Mouse (Mus musculus) gastrocnemius, postnatal 36 days (tissue): ENCODE data around the gene Ccdc151. TPM values are rescaled to one million over a fixed set of nuclear protein-coding genes. Genes with fewer than 3 reads are reported as not detected.

Source experiments
- DNase-seq, 2 experiments: peaks; one replicate each; pipeline ENCODE4 v3.0.0; 2022
- intact Hi-C: fragments of 180-260 bp; cut with DNase I; formaldehyde crosslinking; loops from one replicate; pipeline ENCODE4 v1.15.1; 2025
- total RNA-seq, 2 experiments: library from RNA; stranded (reverse); gene quantifications; 2 replicates each; pipeline ENCODE4 v1.2.3; 2021

The Ccdc151 gene
- total RNA-seq, 2 experiments from 2014 or later, result 0.25 TPM; not detected in 1

GRCm38 (mm10) chr9:22000296-22000695, 2.1 kb downstream of the Ccdc151 start:
- intact Hi-C loops, result no loop called here
- no peak for DNase-seq

- intact Hi-C loops, result no loop called here
- no peak for DNase-seq
These were observed 6.1 kb downstream of the Ccdc151 start for GRCm38 (mm10) chr9:21996178-21996867.

GRCm38 (mm10) chr9:21992227-21992626, 10.2 kb downstream of the Ccdc151 start:
- intact Hi-C loops, result no loop called here
- DNase-seq, result no peak

- intact Hi-C loops, result no loop called here
- DNase-seq, result peak; percentile 31 to 37
These were observed 13.0 kb downstream of the Ccdc151 start, which contains the start of gene Rgl3 for GRCm38 (mm10) chr9:21989230-21990110. Gene Rgl3 (minus strand): TSS chr9:21989446.

- no peak for DNase-seq
- intact Hi-C loops, result no loop called here
These were observed 13.9 kb downstream of the Ccdc151 start for GRCm38 (mm10) chr9:21988421-21989101.

- no peak for DNase-seq
- intact Hi-C loops, result no loop called here
These were observed 14.7 kb downstream of the Ccdc151 start for GRCm38 (mm10) chr9:21987592-21988342.

GRCm38 (mm10) chr9:21983911-21984310, 18.5 kb downstream of the Ccdc151 start:
- no peak for DNase-seq
- intact Hi-C loops, result no loop called here

GRCm38 (mm10) chr9:21978398-21979128, 23.9 kb downstream of the Ccdc151 start:
- intact Hi-C loops, result loop anchor here (5.0 kb wide), 1 partner anchor 169 kb away; no protein-coding TSS in a partner anchor
- no peak for DNase-seq

GRCm38 (mm10) chr9:21977972-21978371, 24.5 kb downstream of the Ccdc151 start:
- intact Hi-C loops, result loop anchor here (5.0 kb wide), 1 partner anchor 169 kb away; no protein-coding TSS in a partner anchor
- no peak for DNase-seq

- intact Hi-C loops, result loop anchor here (5.0 kb wide), 1 partner anchor 170 kb away; no protein-coding TSS in a partner anchor
- no peak for DNase-seq
These were observed 25.1 kb downstream of the Ccdc151 start for GRCm38 (mm10) chr9:21977331-21977730.

- intact Hi-C loops, result loop anchor here (5.0 kb wide), 1 partner anchor 171 kb away; no protein-coding TSS in a partner anchor
- DNase-seq, result no peak
These were observed 25.7 kb downstream of the Ccdc151 start for GRCm38 (mm10) chr9:21976626-21977175.

GRCm38 (mm10) chr9:21969304-21969703, 33.1 kb downstream of the Ccdc151 start:
- intact Hi-C loops, result no loop called here
- no peak for DNase-seq

- intact Hi-C loops, result no loop called here
- no peak for DNase-seq
These were observed 33.6 kb downstream of the Ccdc151 start for GRCm38 (mm10) chr9:21968883-21969282.

GRCm38 (mm10) chr9:21963417-21963816, 39.0 kb downstream of the Ccdc151 start, which contains the start of gene Epor:
Gene Epor (minus strand): TSS chr9:21963506.
- peak in 1 of 2 experiments; percentile 38 for DNase-seq
- intact Hi-C loops, result no loop called here

- intact Hi-C loops, result no loop called here
- DNase-seq, result peak in 1 of 2 experiments; percentile 43
These were observed 39.9 kb downstream of the Ccdc151 start for GRCm38 (mm10) chr9:21962416-21963059.

- intact Hi-C loops, result no loop called here
- DNase-seq, result no peak
These were observed 40.4 kb downstream of the Ccdc151 start for GRCm38 (mm10) chr9:21962010-21962409.

GRCm38 (mm10) chr9:21961366-21961980, 41.0 kb downstream of the Ccdc151 start:
- intact Hi-C loops, result no loop called here
- DNase-seq, result no peak
